ENCODE assay signal across 10 mouse cellular contexts in genomic region chr7:126775185-126775977, GRCm38 (mm10). TPM values are rescaled to one million over a fixed set of nuclear protein-coding genes. Genes with fewer than 3 reads are reported as not detected.
DNase-seq lines count a peak whose midpoint lies in the region; ATAC-seq lines count a peak whose summit lies in the region.
"Had no signal": no experiment of that assay in that cellular context is flagged by ENCODE, and none has a peak within 500 bp of the region (broad histone marks: within the 10 kb centered on the region; RNA-seq: fewer than 3 reads in every experiment).

No protein-coding gene starts in this region.

- H3K4me1 ChIP-seq in lung, embryonic 15.5 days: peaks cover 47% of the 10 kb centered on the region
- H3K4me1 ChIP-seq in intestine, embryonic 15.5 days (replicated peaks): peaks cover 34% of the 10 kb centered on the region
- peaks cover 44% of the 10 kb centered on the region for H3K4me1 ChIP-seq in neural tube, embryonic 15.5 days

- no peaks in the 10 kb centered on the region for H3K27me3 ChIP-seq in lung, embryonic 15.5 days
- no peaks in the 10 kb centered on the region for H3K27me3 ChIP-seq in intestine, embryonic 15.5 days (replicated peaks)
- no peaks in the 10 kb centered on the region for H3K27me3 ChIP-seq in neural tube, embryonic 15.5 days (replicated peaks)

- DNase-seq in cerebellum, adult 9-10 months: peak; percentile 46
- no peak for DNase-seq in cerebellum, adult 11 months
- no peak for DNase-seq in lung, postnatal 4 days
- no peak for DNase-seq in testis, postnatal 10 days (ENCODE audit: low spot score)
- DNase-seq in layer of hippocampus, postnatal 36 days: no peak
- DNase-seq: kidney, postnatal 10 days; right cerebral cortex, postnatal 4 days had no signal

- peak overlapping the region; percentile 84; the same call in 1 of the 2 replicates for H3K27ac ChIP-seq in lung, embryonic 15.5 days
- H3K27ac ChIP-seq in intestine, embryonic 15.5 days: peak overlapping the region; percentile 90
- H3K27ac ChIP-seq in neural tube, embryonic 15.5 days (replicated peaks): peak overlapping the region; percentile 89

- WGBS in lung, embryonic 15.5 days: 74% methylated on average over 10 of the region's 10 CpGs
- WGBS in intestine, embryonic 15.5 days: 72% methylated on average over 10 of the region's 10 CpGs
- 91% methylated on average over 10 of the region's 10 CpGs for WGBS in neural tube, embryonic 15.5 days

- H3K4me2 ChIP-seq in lung, embryonic 15.5 days: no peak overlapping the region
- no peak overlapping the region; the same call in 1 of the 2 replicates for H3K4me2 ChIP-seq in intestine, embryonic 15.5 days (replicated peaks)
- H3K4me2 ChIP-seq in neural tube, embryonic 15.5 days: peak overlapping the region; percentile 95

- H3K9ac ChIP-seq in lung, embryonic 15.5 days: no peak overlapping the region
- peak overlapping the region; percentile 42; the same call in 1 of the 2 replicates for H3K9ac ChIP-seq in intestine, embryonic 15.5 days
- H3K9ac ChIP-seq in neural tube, embryonic 15.5 days (replicated peaks): 0 out of 2 replicates have a peak overlapping the region, but pooled peaks have one; percentile 93

- 0 out of 2 replicates have a peak overlapping the region, but pooled peaks have one; percentile 77 for H3K4me3 ChIP-seq in lung, embryonic 15.5 days
- no peak overlapping the region for H3K4me3 ChIP-seq in intestine, embryonic 15.5 days (replicated peaks)
- no peak overlapping the region for H3K4me3 ChIP-seq in neural tube, embryonic 15.5 days (replicated peaks)

- no peaks in the 10 kb centered on the region for H3K9me3 ChIP-seq in lung, embryonic 15.5 days
- H3K9me3 ChIP-seq in intestine, embryonic 15.5 days: no peaks in the 10 kb centered on the region
- H3K9me3 ChIP-seq in neural tube, embryonic 15.5 days (replicated peaks): no peaks in the 10 kb centered on the region

- peaks cover 27% of the 10 kb centered on the region for H3K36me3 ChIP-seq in lung, embryonic 15.5 days
- H3K36me3 ChIP-seq in intestine, embryonic 15.5 days: peaks cover 7% of the 10 kb centered on the region; the same call in 1 of the 2 replicates
- H3K36me3 ChIP-seq in neural tube, embryonic 15.5 days: peaks cover 20% of the 10 kb centered on the region

- ATAC-seq in lung, embryonic 15.5 days (ENCODE audit: borderline replicate concordance, extremely low read depth, low FRiP score, low TSS enrichment): no peak
- ATAC-seq in intestine, embryonic 15.5 days: no peak
- no peak for ATAC-seq in neural tube, embryonic 15.5 days (ENCODE audit: low FRiP score)

RNA-seq across cellular contexts. Expression of gene Ypel3, which starts 1.4 kb away (rescaled TPM):
- polyA plus RNA-seq in lung, embryonic 15.5 days (2015; fragmentation: Nextera tagmentation; extraction: Ambion mirVana): 90.3 and 96.2 TPM in 2 replicates
- polyA plus RNA-seq in intestine, embryonic 15.5 days (2015; fragmentation: Nextera tagmentation; extraction: Ambion mirVana): 66.9 and 71.2 TPM in 2 replicates
- 187 and 207 TPM in 2 replicates for polyA plus RNA-seq in neural tube, embryonic 15.5 days (2015; fragmentation: Nextera tagmentation; extraction: Ambion mirVana)
- 100 to 1,000 TPM; 278 to 291 TPM for total RNA-seq in layer of hippocampus, postnatal 36 days (2021)

RNA-seq across cellular contexts. Expression of gene Tbx6, which starts 5.9 kb away (rescaled TPM):
- polyA plus RNA-seq in lung, embryonic 15.5 days (2015; fragmentation: Nextera tagmentation; extraction: Ambion mirVana): 0.26 and 0.51 TPM in 2 replicates
- 0.34 and 0.43 TPM in 2 replicates for polyA plus RNA-seq in intestine, embryonic 15.5 days (2015; fragmentation: Nextera tagmentation; extraction: Ambion mirVana)
- polyA plus RNA-seq in neural tube, embryonic 15.5 days (2015; fragmentation: Nextera tagmentation; extraction: Ambion mirVana): 0.34 and 0.35 TPM in 2 replicates
- 1 to 10 TPM in 1 of 2 experiments, under 1 TPM in 1; 0.75 to 1.1 TPM for total RNA-seq in layer of hippocampus, postnatal 36 days (2021)

RNA-seq across cellular contexts. Expression of gene Gdpd3, which starts 9.2 kb away (rescaled TPM):
- polyA plus RNA-seq in lung, embryonic 15.5 days (2015; fragmentation: Nextera tagmentation; extraction: Ambion mirVana): 2.5 and 2.8 TPM in 2 replicates
- polyA plus RNA-seq in intestine, embryonic 15.5 days (2015; fragmentation: Nextera tagmentation; extraction: Ambion mirVana): 1.4 and 1.6 TPM in 2 replicates
- 1.0 and 1.5 TPM in 2 replicates for polyA plus RNA-seq in neural tube, embryonic 15.5 days (2015; fragmentation: Nextera tagmentation; extraction: Ambion mirVana)
- 1 to 10 TPM; 2.5 to 5.1 TPM for total RNA-seq in layer of hippocampus, postnatal 36 days (2021)

RNA-seq across cellular contexts. Expression of gene Mapk3, which starts 16.0 kb away (rescaled TPM):
- 132 and 135 TPM in 2 replicates for polyA plus RNA-seq in lung, embryonic 15.5 days (2015; fragmentation: Nextera tagmentation; extraction: Ambion mirVana)
- polyA plus RNA-seq in intestine, embryonic 15.5 days (2015; fragmentation: Nextera tagmentation; extraction: Ambion mirVana): 109 and 112 TPM in 2 replicates
- polyA plus RNA-seq in neural tube, embryonic 15.5 days (2015; fragmentation: Nextera tagmentation; extraction: Ambion mirVana): 104 and 105 TPM in 2 replicates
- 100 to 1,000 TPM; 144 to 146 TPM for total RNA-seq in layer of hippocampus, postnatal 36 days (2021)

RNA-seq across cellular contexts. Expression of gene Ppp4c, which starts 16.9 kb away (rescaled TPM):
- 260 and 262 TPM in 2 replicates for polyA plus RNA-seq in lung, embryonic 15.5 days (2015; fragmentation: Nextera tagmentation; extraction: Ambion mirVana)
- polyA plus RNA-seq in intestine, embryonic 15.5 days (2015; fragmentation: Nextera tagmentation; extraction: Ambion mirVana): 248 and 256 TPM in 2 replicates
- 154 and 188 TPM in 2 replicates for polyA plus RNA-seq in neural tube, embryonic 15.5 days (2015; fragmentation: Nextera tagmentation; extraction: Ambion mirVana)
- total RNA-seq in layer of hippocampus, postnatal 36 days (2021): 10 to 100 TPM; 54.3 to 59.5 TPM
